Mouse (Mus musculus) thymus, postnatal 4 days (tissue): ENCODE measurements around the gene Rae1.

Experiments used
- DNase-seq: peaks from one replicate; pipeline ENCODE4 v3.0.0; 2021

Rae1 gene

GRCm38 (mm10) chr2:173050604-173051382, 50.9 kb downstream of the Rae1 start:
- peak; percentile 41 for DNase-seq

- no peak for DNase-seq
Observed at GRCm38 (mm10) chr2:173052881-173053280, 53.0 kb downstream of the Rae1 start.

GRCm38 (mm10) chr2:173053846-173054245, 53.9 kb downstream of the Rae1 start:
- peak; percentile 70 for DNase-seq

DNA sequence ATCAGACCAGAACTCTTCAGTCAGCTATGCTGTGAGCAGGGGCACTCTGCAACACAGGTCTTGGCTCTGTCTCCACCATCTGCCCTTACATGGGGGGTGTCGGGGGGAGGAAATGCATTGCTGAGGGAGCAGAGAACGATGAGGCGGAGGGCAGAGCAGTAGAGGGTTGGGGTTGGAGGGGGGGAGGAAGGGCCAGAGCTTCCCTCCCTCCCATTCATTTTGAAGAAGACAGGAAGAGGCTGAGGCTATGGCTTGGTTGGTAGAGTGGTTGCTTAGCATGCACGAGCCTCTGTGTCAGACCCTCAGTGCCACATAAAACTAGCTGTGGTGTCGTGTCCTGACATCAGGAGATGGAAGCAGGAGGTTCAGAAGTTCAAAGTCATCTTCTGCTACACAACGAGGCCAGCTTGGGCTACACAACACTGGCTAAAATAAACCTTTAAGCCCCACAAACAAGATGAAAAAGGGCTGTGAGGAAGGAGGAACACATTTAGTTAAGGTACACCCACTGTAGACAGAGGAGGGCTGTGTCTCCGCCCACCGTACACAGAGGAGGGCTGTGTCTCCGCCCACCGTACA, 56.5 kb downstream of the Rae1 start:
- DNase-seq: peak; percentile 44

DNA sequence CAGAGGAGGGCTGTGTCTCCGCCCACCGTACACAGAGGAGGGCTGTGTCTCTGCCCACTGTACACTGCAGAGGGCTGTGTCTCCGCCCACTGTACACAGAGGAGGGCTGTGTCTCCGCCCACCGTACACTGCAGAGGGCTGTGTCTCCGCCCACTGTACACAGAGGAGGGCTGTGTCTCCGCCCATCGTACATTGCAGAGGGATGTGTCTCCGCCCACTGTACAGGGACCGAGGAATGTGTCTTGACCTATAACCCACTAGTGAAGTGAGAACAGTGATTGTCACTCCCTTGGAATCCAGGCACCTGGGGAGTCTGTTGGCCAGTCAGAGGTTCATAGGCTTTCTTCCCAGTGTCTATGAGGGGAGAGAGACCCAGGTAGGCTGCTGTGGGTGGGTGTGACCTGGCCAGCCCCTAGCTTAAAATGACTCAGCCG, 57.0 kb downstream of the Rae1 start:
- DNase-seq: peak; percentile 68

GRCm38 (mm10) chr2:173057623-173058022, 57.7 kb downstream of the Rae1 start:
- DNase-seq: peak; percentile 44

GRCm38 (mm10) chr2:173058263-173058662, 58.3 kb downstream of the Rae1 start:
- DNase-seq: peak; percentile 44

GRCm38 (mm10) chr2:173060450-173060849, 60.5 kb downstream of the Rae1 start:
- DNase-seq: peak; percentile 35

GRCm38 (mm10) chr2:173061443-173062351, 61.8 kb downstream of the Rae1 start:
- DNase-seq: peak; percentile 38

DNA sequence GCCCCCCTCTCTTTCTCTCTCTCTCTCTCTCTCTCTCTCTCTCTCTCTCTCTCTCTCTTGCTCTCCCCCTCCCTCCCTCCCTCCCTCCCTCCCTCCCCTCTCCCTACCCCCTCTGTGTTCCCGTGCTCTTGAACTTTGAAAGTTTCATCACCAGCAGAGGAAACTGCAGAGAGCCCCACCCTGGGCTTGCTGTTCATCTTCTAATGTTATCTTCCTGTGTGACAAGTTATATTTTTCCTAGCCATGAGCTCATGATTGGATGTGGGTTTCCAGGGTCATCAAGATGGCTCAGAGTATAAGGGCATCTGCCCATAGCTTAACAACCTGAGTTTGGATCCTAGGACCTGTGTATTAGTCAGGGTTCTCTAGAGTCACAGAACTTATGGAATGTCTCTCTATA, 63.3 kb downstream of the Rae1 start:
- peak; percentile 17 for DNase-seq

DNA sequence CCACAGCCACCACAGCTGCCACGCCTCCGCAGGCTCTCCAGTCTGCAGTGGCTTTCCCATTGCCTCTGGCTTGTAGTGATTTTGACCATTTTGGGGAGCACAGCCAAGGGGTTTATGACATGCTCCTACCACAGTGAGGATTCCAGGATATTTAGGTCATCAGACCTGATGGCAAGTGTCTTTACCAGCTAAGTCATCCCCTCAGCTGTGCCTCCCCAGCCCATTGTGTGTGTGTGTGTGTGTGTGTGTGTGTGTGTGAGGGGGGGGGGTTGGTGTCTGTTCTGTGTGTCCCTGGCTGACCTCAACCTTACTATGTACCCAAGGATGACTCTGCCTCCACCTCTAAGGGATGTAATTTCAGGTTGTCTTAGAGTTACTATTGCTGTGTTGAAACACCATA, 64.9 kb downstream of the Rae1 start:
- no peak for DNase-seq
